Mouse (Mus musculus) embryonic fibroblast, embryonic 13.5 days (primary cell): Measurements from ENCODE around the gene Scoc. TPM values are rescaled to one million over a fixed set of nuclear protein-coding genes. Genes with fewer than 3 reads are reported as not detected.

Experiments
- H3K27ac ChIP-seq: 2 replicates; pipeline ENCODE4 v1.5.1; 2012; ENCODE audit warnings: low read length, control low read depth, inconsistent platforms; ENCODE audit not compliant: insufficient read depth
- H3K4me1 ChIP-seq: 2 replicates; pipeline ENCODE4 v1.6.1; 2011; ENCODE audit warnings: low read length; ENCODE audit not compliant: control insufficient read depth, insufficient read depth
- H3K4me3 ChIP-seq: 2 replicates; pipeline ENCODE4 v1.5.1; 2011; ENCODE audit warnings: mild to moderate bottlenecking, control low read depth, low read length; ENCODE audit not compliant: insufficient read depth
- CTCF ChIP-seq: IDR thresholded peaks from 2 replicates; pipeline ENCODE4 v1.5.1; 2011; ENCODE audit warnings: mild to moderate bottlenecking, control low read depth, low read length, moderate library complexity, borderline replicate concordance; ENCODE audit not compliant: insufficient read depth
- POLR2A ChIP-seq: IDR thresholded peaks from 2 replicates; pipeline ENCODE4 v1.6.1; 2011; ENCODE audit warnings: low read depth, mild to moderate bottlenecking, control low read depth, low read length, moderate library complexity
- polyA plus RNA-seq: library from polyadenylated mRNA; stranded (reverse); fragments of >200 nt; gene quantifications from 2 replicates; pipeline ENCODE4 v1.2.4, GENCODE M21; 2011; ENCODE audit warnings: low read depth; ENCODE audit not compliant: missing spikeins, insufficient read length

Gene Scoc
- polyA plus RNA-seq, 1 experiment = 136 TPM

DNA sequence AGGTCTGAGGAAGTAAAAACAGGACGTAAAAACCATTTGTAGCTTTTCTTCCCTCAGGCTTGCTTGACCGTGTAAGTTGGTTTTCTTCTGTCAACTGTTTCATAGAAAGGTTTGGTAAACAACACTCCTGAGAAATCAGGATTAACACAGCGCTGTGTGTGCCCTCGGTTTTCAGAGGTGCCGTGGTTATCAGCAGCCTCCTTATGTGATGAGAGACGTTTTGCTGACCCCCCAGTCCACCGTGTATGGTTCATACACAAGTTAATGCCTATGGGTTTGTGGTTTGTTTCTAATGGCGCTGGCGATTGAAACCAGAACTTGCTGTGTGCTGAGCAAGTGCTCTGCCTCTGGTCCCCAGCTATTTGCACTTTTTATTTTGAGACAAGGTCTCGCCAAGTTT lies 52.6 kb downstream of the Scoc start:
- TF ChIP-seq CTCF (no peak), POLR2A (no peak)
- no peak overlapping the region for H3K27ac ChIP-seq

DNA sequence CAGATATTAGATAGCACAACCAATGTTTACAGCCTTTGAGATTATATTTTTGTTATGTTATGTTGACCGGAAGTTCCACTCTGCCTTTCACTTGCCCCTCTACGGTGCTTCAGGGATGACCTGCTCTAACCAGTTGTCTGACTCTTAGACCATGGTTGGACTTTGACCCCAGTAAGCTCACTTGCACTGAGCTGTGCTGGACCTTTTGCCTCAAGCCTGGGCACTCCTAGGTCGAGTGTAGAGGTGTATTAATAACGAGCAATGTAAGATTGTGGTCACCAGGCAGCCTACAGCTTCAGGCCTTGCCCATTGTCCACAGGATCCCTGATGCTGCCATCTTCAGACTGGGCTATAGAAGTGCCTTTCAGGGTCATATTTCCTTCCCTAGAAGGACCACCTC lies 60.5 kb downstream of the Scoc start:
- H3K4me3 ChIP-seq = no peak overlapping the region
- no peak overlapping the region for H3K27ac ChIP-seq
- H3K4me1 ChIP-seq = no peaks in the 10 kb centered on the region
- TF ChIP-seq POLR2A (no peak), CTCF (no peak)

More for the DNA sequence above, 52.6 kb downstream of the Scoc start:
- H3K4me1 ChIP-seq = no peaks in the 10 kb centered on the region
- no peak overlapping the region for H3K4me3 ChIP-seq

DNA sequence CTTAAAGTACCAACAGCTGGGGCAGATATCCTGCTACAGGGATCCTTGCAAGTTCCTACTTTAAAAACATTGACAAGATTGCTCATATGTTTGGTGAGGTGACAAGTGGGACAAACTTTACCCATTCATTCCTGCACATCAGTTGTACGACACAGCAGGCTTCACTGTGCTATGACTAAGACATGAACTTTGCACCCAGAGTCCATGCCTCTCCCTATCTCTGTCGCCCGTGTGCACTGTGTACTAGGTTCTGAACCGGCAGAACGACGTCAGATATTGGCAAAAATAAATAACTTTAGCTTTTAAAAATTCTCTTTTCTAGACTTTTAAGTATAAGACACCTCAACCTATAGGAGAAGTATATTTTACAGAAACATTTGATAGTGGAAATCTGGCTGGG lies 61.5 kb downstream of the Scoc start:
- TF ChIP-seq CTCF (no peak), POLR2A (no peak)
- Histone ChIP-seq H3K27ac (no peak overlapping the region), H3K4me3 (no peak overlapping the region), H3K4me1 (no peaks in the 10 kb centered on the region)

DNA sequence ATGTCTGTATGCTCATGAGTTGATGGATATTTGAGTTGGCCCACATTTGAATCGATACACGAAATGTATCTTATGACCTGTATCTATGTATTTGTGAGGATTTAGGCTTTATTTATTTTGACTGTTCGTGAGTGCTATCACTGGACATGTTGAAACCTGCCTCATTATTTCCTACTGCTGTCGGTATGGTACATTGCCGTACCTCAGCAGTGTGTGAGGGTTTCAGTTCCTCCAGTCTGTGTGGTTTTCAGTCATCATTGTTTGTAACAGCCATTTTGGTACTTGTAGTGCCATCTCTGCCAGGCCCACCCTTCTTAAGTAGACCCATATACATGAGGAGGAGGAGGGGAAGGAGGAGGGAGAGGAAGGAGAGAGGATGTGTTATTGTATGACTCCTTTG lies 63.9 kb downstream of the Scoc start:
- Histone ChIP-seq H3K27ac (no peak overlapping the region), H3K4me3 (no peak overlapping the region), H3K4me1 (no peaks in the 10 kb centered on the region)
- TF ChIP-seq POLR2A = no peak
- TF ChIP-seq CTCF = no peak

DNA sequence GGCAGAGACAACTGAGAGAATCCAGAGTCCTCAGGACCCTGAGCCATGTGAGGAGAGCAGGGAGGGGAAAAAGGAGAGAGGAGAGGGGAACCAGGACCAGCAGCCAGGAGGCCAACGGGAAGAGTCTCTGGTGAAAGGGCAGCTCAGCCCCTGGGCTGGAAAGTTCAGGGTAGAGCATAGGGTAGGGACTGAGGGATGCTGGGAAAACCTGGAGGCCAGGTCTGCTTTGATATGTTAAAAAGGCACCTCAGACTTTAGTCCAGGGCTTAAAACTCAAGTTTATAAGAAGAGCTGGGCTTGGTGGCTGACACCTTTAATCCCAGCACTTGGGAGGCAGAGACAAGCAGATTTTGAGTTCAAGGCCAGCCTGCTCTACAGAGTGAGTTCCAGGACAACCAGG lies 65.7 kb downstream of the Scoc start:
- TF ChIP-seq CTCF (no peak), POLR2A (no peak)
- no peak overlapping the region for H3K4me3 ChIP-seq
- H3K27ac ChIP-seq = no peak overlapping the region
- no peaks in the 10 kb centered on the region for H3K4me1 ChIP-seq

DNA sequence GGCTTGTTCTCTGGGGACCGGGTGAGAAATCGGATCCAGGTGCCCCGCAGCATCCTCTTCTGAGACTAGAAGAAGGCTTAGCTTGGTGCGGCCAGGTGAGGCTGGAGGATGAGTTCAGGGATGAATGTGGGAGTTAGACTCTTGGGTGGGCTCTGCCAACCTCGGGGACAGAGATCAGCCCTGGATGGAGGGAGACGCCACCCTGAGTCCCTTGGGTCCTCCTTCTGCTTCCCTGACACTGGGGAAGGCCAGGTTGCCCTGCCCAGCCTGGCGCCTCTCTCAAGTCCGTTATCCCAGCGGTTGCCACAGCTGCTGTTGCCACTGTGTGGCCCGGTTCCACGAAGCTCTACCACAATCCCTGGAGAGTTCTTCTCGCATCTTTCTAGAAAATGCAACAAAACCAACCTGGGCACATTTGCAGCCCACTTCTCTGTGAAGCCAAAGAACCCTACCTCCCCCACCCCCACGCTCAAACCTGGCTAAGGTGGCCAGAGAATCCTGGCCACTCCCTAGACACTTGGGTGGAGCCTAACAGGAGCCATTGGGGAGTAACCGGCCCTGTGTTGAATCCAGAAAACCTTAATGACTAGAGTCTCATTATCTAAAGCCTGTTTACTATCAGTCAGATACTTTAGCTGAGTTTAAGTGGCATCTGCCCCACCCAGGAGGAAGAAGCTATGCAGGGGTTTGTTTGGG lies 68.0 kb downstream of the Scoc start:
- no peaks in the 10 kb centered on the region for H3K4me1 ChIP-seq
- TF ChIP-seq CTCF = no peak
- no peak for TF ChIP-seq POLR2A
- H3K4me3 ChIP-seq = peak overlapping the region; percentile 33; the same call in 1 of the 2 replicates
- no peak overlapping the region for H3K27ac ChIP-seq

DNA sequence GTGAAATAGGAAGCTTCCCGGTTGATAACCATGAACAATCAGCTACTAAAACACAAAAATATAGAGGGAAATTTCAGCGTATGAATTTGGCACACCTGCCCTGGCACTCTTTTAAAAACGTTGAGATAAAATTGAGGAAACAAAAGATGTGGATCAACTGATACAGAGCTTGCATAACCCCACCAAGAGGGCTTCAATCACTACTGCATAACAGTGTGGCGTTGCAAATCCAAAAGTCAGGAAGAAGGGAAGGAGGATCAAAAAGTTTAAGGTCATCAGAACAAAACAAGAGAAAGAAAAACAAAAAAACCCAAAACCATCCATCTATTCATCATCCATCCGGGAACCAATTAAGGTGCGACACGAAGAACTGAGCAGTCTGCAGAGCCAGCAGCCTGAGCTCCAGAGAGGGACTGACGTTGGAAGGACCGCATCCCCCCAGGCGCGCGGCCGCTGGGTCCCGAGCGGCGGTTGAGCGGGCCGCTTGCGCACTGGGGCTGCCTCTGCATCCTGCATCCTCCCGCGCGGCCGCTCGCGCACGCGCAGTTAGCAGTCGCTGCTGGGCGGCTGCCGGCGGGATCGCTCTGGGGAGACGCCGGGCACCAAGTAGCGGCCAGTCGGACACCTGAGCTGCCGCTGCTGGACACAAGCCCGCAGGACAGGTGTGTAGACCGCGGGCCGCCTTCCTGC lies 68.7 kb downstream of the Scoc start, which contains the start of gene Clgn:
Gene Clgn, plus strand, starts transcription at position 552 of the 690 bp plus-strand sequence.
- Histone ChIP-seq H3K4me1 (no peaks in the 10 kb centered on the region), H3K27ac (no peak within 1 kb of the TSS), H3K4me3 (peak within 1 kb of the TSS; percentile 33)
- TF ChIP-seq CTCF = no peak
- TF ChIP-seq POLR2A = no peak

DNA sequence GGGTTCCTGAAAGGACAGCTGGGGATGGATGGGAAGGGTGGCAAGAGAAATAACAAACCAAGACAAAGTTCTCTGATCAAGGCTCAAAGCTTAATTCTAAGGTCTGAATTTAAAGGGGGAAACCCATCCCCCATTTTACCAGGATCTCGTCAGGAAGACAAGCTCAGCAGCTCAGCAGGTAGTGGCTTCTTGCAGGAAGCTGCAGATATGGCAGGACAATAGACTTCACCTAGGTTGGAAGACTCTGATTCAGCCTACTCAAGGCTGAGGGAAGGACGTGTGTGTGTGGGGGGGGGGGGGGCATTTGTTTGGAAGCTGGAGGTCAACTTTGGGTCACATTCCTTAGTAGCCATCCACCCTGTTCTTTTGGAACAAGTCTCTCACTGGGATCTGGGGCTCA lies 75.3 kb downstream of the Scoc start:
- Histone ChIP-seq H3K4me3 (no peak overlapping the region), H3K27ac (no peak overlapping the region)

DNA sequence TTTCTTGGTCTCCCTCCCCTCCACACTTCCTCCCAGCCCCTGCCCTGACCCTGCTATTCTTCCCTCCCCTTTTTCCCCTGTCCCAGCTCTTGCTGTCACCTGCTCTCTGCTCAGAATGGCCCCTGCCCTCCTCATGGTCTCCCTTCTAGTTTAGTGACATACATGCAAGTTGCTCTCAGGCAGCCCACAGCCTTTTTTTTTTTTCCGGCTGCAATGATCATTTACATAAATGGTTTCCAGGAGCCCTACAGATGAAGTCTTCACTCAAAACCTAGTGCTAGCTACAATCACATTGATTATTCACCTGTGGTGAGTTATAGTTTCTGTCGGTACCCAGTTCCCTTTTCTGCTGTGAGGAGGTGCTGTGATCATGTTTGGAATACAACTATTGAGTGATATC lies 77.2 kb downstream of the Scoc start:
- no peak overlapping the region for H3K4me3 ChIP-seq
- no peak overlapping the region for H3K27ac ChIP-seq
- TF ChIP-seq CTCF = no peak
- TF ChIP-seq POLR2A = no peak
- no peaks in the 10 kb centered on the region for H3K4me1 ChIP-seq

More for the DNA sequence above, 75.3 kb downstream of the Scoc start:
- TF ChIP-seq CTCF (no peak), POLR2A (no peak)
- H3K4me1 ChIP-seq = no peaks in the 10 kb centered on the region

DNA sequence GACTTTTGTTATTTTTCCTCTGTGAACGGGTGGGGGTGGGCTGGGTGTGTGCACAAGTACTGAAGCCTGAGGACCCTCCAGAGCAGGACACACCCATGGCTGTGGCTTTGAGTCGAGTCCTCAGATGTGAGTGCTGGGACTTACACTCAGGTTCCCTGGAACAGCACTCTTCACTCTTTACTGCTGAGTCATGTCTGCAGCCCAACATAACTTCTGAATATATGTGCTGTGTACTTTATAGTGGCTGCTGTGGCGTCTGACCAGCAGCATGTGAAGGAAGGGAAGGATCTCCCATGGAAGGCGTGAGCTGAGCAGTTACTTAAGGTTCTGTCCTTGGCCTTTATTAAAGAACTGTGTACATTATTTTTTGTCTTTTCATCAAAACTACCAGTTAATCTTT lies 78.0 kb downstream of the Scoc start:
- Histone ChIP-seq H3K4me3 (no peak overlapping the region), H3K27ac (no peak overlapping the region), H3K4me1 (no peaks in the 10 kb centered on the region)
- TF ChIP-seq POLR2A (no peak), CTCF (no peak)

Other genes starting within 250 kb of the Scoc start
- not detected in 2 replicates for gene Ucp1, start 168.0 kb downstream of the Scoc start, polyA plus RNA-seq
- 13.4 and 20.5 TPM in 2 replicates for gene Elmod2, start 125.9 kb downstream of the Scoc start, polyA plus RNA-seq
- not detected in 2 replicates for gene Mgat4d, start 109.9 kb downstream of the Scoc start, polyA plus RNA-seq
- gene Clgn, start 68.5 kb downstream of the Scoc start, polyA plus RNA-seq = not detected in 2 replicates
- not detected in 2 replicates for gene Olfr370, start 77.4 kb upstream of the Scoc start, polyA plus RNA-seq
- gene Ndufb7, start 108.3 kb upstream of the Scoc start, polyA plus RNA-seq = 67.4 and 86.9 TPM in 2 replicates
- 210 and 213 TPM in 2 replicates for gene Tecr, start 149.6 kb upstream of the Scoc start, polyA plus RNA-seq
- 27.7 and 32.2 TPM in 2 replicates for gene Dnajb1, start 149.8 kb upstream of the Scoc start, polyA plus RNA-seq
- 47.4 and 63.3 TPM in 2 replicates for gene Gipc1, start 194.3 kb upstream of the Scoc start, polyA plus RNA-seq
- 2.1 and 2.4 TPM in 2 replicates for gene Ptger1, start 208.3 kb upstream of the Scoc start, polyA plus RNA-seq
- 40.2 and 41.2 TPM in 2 replicates for gene Pkn1, start 240.8 kb upstream of the Scoc start, polyA plus RNA-seq